Mouse (Mus musculus): Measurements from ENCODE around the gene Tspan17.

Tspan17 gene

DNA sequence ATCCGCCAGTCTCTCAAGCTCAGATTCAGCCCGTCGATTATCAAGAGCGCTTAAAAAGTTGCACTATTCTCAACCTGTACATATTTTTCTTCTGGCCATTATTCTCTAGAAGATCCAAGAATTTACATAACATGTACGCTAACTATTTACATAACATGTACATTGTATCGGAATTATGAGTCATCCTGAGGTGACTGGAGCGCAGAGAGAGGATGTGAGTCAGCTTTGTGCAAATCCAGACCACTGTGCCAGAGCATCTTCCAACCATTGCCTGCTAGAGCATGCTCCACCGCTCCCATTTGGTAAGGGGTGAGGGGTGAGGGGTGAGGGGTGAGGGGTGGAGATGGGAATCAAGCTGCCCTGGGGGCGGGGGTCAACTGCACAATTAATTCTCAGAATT is 24.2 kb downstream of the Tspan17 start:
- POLR2A ChIA-PET = no interaction called here
- CTCF ChIA-PET = interaction anchor here in 1 of 4 experiments (0.7 to 1.0 kb wide), 3 partner anchors 10 to 507 kb away, joined by 3 to 4 read pairs (median 3); no protein-coding TSS in a partner anchor

- ChIA-PET CTCF (interaction anchor here in 2 of 4 experiments (0.7 to 2.2 kb wide), 6 partner anchors 13 to 151 kb away, joined by 3 to 10 read pairs (median 5); no protein-coding TSS in a partner anchor), POLR2A (interaction anchor here in 3 of 4 experiments (0.6 to 2.3 kb wide), 13 partner anchors 10 to 449 kb away, joined by 3 to 6 read pairs (median 3); partner anchors contain the start of gene Tspan17 (in 1 of the 3))
Observed at GRCm38 (mm10) chr13:54818399-54819254, 29.4 kb downstream of the Tspan17 start.

DNA sequence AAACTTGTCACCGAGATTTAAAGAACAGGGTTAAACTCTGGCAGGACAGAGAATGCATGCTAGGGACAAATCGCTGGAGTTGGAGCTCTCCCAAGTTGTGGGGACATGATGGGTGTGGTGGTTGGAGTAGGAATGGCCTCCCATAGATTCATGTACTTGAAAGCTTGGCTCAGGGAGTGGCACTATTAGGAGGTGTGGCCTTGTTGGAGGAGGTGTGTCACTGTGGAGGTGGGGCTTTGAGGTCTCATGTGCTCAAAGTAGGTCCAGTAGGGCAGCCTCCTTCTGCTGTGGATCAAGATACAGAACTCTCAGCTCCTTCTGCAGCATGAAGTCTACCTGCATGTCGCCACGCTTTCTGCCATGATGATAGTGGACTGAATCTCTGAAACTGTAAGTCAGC is 31.9 kb downstream of the Tspan17 start:
- CTCF ChIA-PET = interaction anchor here in 2 of 4 experiments (0.9 to 1.1 kb wide), 3 partner anchors 22 to 29 kb away, joined by 3 to 10 read pairs (median 3); no protein-coding TSS in a partner anchor
- POLR2A ChIA-PET = interaction anchor here in 1 of 4 experiments (0.8 to 1.7 kb wide), 4 partner anchors 9 to 284 kb away, joined by 3 to 5 read pairs (median 3); partner anchors contain the start of gene Zfp346

DNA sequence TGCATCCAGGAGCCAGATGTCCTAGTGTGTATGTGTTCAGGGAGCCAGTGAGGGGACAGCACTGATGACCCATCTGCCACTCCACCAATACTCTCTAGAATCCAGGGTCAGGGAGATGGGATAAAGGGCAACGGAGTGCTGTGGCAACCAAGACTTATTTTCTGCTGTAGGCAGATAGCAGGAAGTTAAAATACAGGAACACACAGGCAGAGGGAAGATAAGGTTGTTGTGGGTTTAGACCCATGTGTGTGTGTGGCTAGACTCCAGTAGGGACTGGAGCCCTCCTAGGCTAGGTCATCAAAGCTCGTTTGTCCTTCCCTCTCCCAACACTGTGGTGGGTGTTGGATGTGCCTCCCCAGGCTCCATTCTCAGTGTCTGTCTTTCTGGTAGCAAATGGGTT is 32.8 kb downstream of the Tspan17 start:
- POLR2A ChIA-PET = interaction anchor here in 1 of 4 experiments (0.6 to 1.7 kb wide), 4 partner anchors 30 to 283 kb away, joined by 3 to 4 read pairs (median 4); partner anchors contain the start of genes Tspan17 and Zfp346
- CTCF ChIA-PET = no interaction called here

- ChIA-PET POLR2A (interaction anchor here (0.5 to 2.0 kb wide), 23 partner anchors 10 to 1063 kb away, joined by 3 to 15 read pairs (median 3); partner anchors contain the start of gene Tspan17 (in 1 of the 4)), CTCF (interaction anchor here (0.7 to 2.2 kb wide), 18 partner anchors 9 to 247 kb away, joined by 3 to 10 read pairs (median 4); partner anchors contain the start of gene Tspan17 (in 1 of the 4))
Observed at GRCm38 (mm10) chr13:54824111-54824931, 35.1 kb downstream of the Tspan17 start.

DNA sequence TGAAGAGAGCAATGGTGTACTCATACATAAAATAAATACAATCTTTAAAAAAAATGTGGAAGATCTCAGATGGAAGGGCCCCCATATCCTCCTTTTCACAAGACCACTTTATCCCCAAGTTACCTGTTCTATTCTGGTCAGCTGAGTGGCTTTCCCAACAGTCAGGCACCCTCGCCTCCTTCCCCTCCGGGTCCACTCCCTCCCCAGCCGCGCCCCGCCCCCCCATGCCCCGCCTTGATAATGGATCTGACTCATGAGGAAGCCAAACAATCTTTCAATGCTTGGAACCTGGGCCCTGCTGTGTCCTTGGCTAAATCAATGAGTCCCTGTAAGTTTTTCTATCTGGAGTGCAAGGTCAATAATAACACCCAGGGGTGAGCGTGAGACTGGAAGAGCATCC is 38.8 kb downstream of the Tspan17 start:
- CTCF ChIA-PET = interaction anchor here in 2 of 4 experiments (1.1 to 1.9 kb wide), 3 partner anchors 28 to 35 kb away, joined by 3 to 8 read pairs (median 5); no protein-coding TSS in a partner anchor

GRCm38 (mm10) chr13:54828508-54828907 is 39.3 kb downstream of the Tspan17 start:
- ChIA-PET CTCF (interaction anchor here in 3 of 4 experiments (0.8 to 1.9 kb wide), 7 partner anchors 23 to 84 kb away, joined by 3 to 8 read pairs (median 4); no protein-coding TSS in a partner anchor), POLR2A (interaction anchor here in 2 of 4 experiments (0.7 to 1.7 kb wide), 7 partner anchors 10 to 35 kb away, joined by 3 to 6 read pairs (median 3); no protein-coding TSS in a partner anchor)

More for the DNA sequence above, 38.8 kb downstream of the Tspan17 start:
- POLR2A ChIA-PET = interaction anchor here in 2 of 4 experiments (0.9 to 1.5 kb wide), 3 partner anchors 12 to 36 kb away, joined by 3 to 6 read pairs (median 3); no protein-coding TSS in a partner anchor

DNA sequence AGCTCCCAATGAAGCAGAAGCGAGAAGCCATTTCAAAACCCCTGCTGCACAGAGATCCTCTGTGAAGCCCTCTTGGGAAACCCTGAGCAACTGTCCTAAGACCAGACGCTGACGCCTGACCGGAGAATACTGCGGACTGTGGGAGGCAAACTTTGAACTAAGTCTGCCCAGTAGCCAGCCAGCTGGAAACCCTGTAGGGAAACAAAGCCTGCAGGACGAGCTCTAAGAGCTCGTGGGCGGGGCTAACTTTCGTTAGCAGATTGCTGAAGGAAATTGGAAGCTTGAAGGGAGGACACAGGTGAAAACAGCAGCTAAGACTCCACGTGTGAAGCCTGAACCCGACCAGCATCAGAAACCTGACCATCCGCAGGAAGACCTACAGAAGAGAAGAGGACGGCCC is 40.3 kb downstream of the Tspan17 start:
- ChIA-PET CTCF (interaction anchor here in 3 of 4 experiments (1.1 to 1.9 kb wide), 6 partner anchors 24 to 37 kb away, joined by 3 to 8 read pairs (median 4); no protein-coding TSS in a partner anchor), POLR2A (interaction anchor here in 2 of 4 experiments (0.7 to 1.7 kb wide), 10 partner anchors 8 to 163 kb away, joined by 3 to 6 read pairs (median 3); no protein-coding TSS in a partner anchor)

DNA sequence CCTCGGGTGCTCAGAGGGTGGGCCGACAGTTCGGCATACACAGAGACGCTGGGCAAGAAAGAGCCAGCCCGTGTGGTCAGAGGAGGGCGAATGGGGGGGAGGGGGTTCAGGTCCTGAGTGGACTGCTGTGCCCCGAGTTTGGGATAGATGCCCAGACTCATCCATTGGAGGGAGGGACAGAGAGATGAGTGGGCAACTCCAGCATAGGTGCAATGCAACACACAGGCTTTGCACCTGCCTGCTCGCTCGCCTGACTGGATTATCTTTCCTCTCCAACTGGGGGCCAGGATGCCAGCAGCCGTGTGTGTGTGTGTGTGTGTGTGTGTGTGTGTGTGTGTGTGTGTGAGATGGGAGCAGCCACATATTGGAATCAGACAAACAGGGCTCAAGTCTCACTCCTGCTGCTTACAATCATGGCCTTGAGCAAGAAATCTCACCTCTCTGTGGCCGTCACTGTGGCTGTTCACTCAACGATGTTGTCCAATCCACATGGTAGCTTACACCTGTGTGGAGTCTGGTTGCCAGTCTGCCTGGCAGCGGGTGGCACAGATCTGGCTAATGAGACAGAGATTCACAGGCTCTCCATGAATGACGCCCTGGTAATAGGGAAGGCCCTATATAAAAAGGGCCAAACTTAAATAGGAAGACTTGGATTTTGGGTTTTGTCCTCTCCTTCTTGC is 47.3 kb downstream of the Tspan17 start:
- ChIA-PET POLR2A (no interaction called here), CTCF (no interaction called here)

GRCm38 (mm10) chr13:54837061-54837460 is 47.9 kb downstream of the Tspan17 start:
- ChIA-PET POLR2A (interaction anchor here in 1 of 4 experiments (2.4 kb wide), 1 partner anchor 12 kb away, joined by 8 read pairs; no protein-coding TSS in a partner anchor), CTCF (no interaction called here)

DNA sequence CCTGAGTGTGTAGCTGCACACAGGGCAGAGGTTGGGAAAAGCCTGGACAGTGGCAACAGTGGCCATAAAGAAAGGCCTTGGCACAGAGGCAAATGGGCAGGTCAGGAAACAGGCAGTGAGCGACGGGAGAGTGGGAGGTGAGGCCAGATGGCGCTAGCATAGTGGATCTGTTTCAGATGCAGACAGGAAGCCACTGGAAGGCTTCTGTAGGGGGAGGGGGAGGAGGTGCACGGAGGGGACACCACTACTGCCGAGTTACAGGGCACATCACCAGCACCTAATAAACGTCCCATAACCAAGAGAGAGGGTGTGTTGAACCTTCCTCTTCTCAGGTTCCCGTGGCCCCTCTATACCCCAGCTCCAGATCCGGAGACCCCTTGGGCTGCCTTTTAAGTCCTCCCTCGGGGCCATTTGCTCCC is 48.3 kb downstream of the Tspan17 start:
- CTCF ChIA-PET = interaction anchor here in 1 of 4 experiments (0.6 kb wide), 1 partner anchor 40 kb away, joined by 3 read pairs; no protein-coding TSS in a partner anchor
- POLR2A ChIA-PET = interaction anchor here in 2 of 4 experiments (0.7 to 2.4 kb wide), 3 partner anchors 13 to 19 kb away, joined by 5 to 8 read pairs (median 8); no protein-coding TSS in a partner anchor

GRCm38 (mm10) chr13:54838540-54838939 is 49.4 kb downstream of the Tspan17 start:
- ChIA-PET CTCF (interaction anchor here in 1 of 4 experiments (2.1 kb wide), 1 partner anchor 33 kb away, joined by 4 read pairs; no protein-coding TSS in a partner anchor), POLR2A (interaction anchor here in 2 of 4 experiments (0.5 to 2.4 kb wide), 8 partner anchors 9 to 73 kb away, joined by 3 to 8 read pairs (median 4); no protein-coding TSS in a partner anchor)

DNA sequence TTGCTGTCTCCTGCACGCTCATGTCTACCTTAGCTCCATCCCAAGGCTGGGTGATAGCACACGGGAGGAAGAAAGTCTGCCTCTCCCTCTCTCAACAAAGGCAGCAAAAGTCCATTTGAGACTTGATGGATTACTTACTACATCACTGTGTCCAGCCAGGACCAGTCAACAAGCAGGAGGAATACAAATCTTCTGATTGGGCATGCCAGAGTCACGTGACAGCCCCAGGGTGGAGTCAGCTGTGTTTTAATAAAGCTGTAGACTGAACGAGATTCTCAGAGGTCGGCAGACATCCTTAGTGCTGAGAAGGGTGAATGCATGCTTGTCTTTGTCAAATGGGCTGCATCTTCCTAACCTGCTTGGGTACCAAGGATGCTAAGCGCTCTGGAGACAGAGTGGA is 50.0 kb downstream of the Tspan17 start:
- CTCF ChIA-PET = interaction anchor here in 1 of 4 experiments (1.0 to 2.1 kb wide), 2 partner anchors 34 to 566 kb away, joined by 3 to 4 read pairs; no protein-coding TSS in a partner anchor

DNA sequence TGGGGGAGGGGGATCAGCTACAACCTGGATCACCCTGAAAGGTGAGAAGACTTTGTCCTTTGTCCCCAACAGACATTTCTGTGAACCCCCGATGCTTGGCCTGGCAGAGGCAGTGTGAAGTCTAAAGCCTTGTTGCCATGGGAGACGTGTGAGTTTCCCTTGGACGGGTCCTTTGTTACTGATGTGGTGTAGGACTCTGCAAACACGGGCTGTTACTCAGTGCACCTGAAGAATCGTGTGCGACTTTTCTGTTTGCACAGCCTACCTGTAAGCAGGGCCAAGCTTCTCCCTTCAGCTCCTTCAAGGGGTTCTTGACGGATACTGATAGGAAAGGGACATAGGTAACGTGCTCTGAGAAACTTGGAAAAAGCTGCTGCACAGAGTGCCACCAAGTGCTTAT is 55.4 kb downstream of the Tspan17 start:
- POLR2A ChIA-PET = interaction anchor here in 2 of 4 experiments (0.6 to 1.0 kb wide), 2 partner anchors 12 to 69 kb away, joined by 3 read pairs; no protein-coding TSS in a partner anchor
- CTCF ChIA-PET = interaction anchor here in 1 of 4 experiments (1.0 to 1.3 kb wide), 2 partner anchors 168 to 175 kb away, joined by 3 read pairs; no protein-coding TSS in a partner anchor

More for the DNA sequence above, 50.0 kb downstream of the Tspan17 start:
- POLR2A ChIA-PET = interaction anchor here in 2 of 4 experiments (0.6 to 2.4 kb wide), 8 partner anchors 9 to 72 kb away, joined by 3 to 8 read pairs (median 4); no protein-coding TSS in a partner anchor

Data from embryonic stem cell, embryonic (primary cell).